Mouse (Mus musculus) layer of hippocampus, postnatal 36 days (tissue): ENCODE results near the gene Tas1r3. TPM values are rescaled to one million over a fixed set of nuclear protein-coding genes. Genes with fewer than 3 reads are reported as not detected.

Source experiments
- DNase-seq, 2 experiments: peaks; one replicate each; pipeline ENCODE4 v3.0.0; 2022
- total RNA-seq, 2 experiments: library from RNA; stranded (reverse); gene quantifications; 2 replicates each; pipeline ENCODE4 v1.2.3; 2021

Gene Tas1r3
- total RNA-seq, 2 experiments from 2014 or later = 0.15 to 0.48 TPM

DNA sequence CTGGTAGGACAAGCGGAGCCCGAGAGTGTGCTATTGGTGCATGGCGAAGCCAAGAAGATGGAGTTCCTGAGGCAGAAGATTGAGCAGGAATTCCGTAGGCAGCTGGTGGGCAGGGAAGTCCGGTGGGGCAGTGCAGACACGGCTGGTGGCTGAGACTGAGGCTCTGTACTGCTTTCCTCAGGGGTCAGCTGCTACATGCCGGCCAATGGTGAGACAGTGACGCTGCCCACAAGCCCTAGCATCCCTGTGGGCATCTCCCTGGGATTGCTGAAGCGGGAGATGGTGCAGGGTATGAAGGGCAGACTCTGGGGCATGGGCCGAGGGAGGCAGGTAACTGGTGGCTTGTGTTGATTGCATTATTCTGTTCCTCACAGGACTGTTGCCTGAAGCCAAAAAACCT, 24.5 kb upstream of the Tas1r3 start:
- no peak for DNase-seq

GRCm38 (mm10) chr4:155886330-155886729, 23.2 kb upstream of the Tas1r3 start:
- DNase-seq = no peak

DNA sequence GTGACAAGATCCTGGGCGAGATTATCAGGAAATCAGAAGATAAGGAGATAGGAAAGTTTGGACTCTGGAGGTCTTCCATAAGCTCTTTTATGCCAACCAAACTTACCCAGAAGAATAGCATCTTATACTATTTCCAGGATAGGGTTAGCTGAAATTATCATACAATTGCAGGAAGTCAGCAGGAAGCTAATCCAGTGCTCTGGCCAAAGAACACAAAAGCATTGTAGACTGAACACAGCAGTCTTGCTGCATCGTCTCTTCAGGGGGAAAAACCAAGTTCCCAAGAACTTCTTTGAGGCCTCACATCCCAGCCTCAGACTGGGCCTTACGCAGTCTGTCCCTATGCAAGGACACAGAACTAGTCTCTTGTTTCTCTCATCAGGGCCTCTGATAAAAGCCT, 20.4 kb upstream of the Tas1r3 start:
- no peak for DNase-seq

DNA sequence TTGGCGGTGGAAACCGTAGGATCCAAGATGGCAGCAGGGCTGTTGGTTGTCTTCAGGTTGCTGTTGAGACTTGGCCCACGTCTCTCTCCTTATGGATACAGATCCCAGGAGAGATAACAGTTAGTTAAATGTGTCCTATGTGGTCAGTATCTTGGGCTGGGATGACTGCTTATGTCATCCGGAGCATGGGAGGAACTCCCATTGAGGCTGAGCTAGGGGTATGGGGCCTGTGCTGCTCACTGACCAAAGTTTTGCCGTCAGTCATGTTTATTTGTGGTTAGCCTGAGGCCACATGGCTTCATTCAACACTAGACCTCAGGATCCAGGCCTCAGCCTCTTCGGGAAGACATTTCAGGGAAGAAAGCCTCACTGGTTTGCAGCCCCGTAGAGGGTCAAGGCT, 8.2 kb upstream of the Tas1r3 start:
- DNase-seq = no peak

- DNase-seq = peak; percentile 96 to 97
Observed at GRCm38 (mm10) chr4:155869317-155870033, 6.3 kb upstream of the Tas1r3 start, which contains the start of the genes Cptp and Ints11. Gene Cptp (minus strand): TSS chr4:155869440. Gene Ints11 (plus strand): TSS chr4:155869546.

DNA sequence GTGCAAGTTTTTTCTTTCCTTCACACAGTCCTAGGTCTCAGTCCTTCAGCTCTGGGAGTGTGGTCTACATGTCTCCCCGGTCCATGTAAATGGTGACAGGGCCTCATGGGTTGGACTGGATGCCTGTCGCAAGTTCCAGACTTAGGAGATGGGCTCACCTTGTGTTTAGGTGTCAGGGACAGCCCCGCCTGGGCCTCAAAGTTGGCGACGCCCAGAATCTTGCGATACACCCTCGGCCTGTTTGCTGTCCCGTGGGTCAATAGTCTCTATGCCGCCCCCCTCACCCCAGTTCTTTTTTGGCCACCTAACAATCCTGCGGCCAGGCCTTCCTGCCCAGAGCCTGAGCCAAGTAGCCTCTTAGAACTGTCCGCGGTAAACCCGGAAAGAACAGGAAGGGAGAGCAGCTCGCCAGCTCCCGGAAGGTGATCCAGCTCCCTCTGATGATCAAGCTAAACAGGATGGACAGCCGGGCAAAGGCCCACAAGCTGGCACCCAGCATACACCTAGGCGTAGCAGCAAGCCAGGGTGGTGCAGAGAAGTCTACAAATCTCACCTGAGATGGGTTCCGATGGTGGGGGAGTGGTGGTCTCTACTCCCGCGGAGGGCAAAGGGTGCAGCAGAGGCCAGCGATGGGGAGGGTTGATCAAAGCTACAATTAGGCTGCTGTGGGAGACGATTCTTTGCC, 5.6 kb upstream of the Tas1r3 start:
- no peak for DNase-seq

- no peak for DNase-seq
Observed at GRCm38 (mm10) chr4:155861787-155862186, 1.4 kb downstream of the Tas1r3 start.

GRCm38 (mm10) chr4:155859318-155859717, 3.8 kb downstream of the Tas1r3 start:
- no peak for DNase-seq

DNA sequence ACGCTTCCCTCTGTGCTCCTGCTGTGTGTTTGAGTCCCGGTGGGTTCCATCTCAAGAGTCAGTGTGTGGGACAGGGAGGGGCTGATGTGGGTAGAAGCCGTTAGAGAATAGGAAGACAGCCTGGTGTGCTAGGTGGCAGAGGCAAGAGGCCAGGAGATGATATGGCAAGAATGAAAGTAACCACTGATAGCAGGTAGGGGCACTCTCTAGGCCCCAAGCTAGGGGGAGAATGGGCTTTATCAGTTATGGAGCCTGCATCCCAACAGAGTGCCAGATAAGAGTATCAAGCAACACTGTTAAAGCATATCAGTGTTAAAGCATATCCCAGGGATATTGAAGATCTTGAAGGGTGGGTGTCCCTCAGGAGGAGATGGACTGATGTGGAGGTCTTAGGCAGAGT, 6.3 kb downstream of the Tas1r3 start:
- DNase-seq = no peak

- DNase-seq = no peak
Observed at GRCm38 (mm10) chr4:155856071-155856470, 7.1 kb downstream of the Tas1r3 start.

DNA sequence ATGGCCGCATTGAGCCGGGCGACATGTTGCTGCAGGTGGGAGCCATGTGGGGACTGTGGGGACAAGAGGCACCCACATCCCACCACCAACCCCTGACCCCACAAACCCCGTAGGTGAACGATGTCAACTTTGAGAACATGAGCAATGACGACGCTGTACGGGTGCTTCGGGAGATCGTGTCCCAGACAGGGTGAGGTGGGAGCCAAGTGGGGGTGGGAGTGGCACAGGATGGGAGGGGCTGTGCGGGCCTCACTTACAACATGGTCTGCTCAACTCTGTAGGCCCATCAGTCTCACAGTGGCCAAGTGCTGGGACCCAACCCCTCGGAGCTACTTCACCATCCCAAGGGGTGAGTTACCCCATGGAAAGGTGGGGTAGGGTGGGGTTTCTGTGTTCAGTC, 8.2 kb downstream of the Tas1r3 start:
- no peak for DNase-seq

- DNase-seq = no peak
Observed at GRCm38 (mm10) chr4:155853421-155853820, 9.7 kb downstream of the Tas1r3 start.

- no peak for DNase-seq
Observed at GRCm38 (mm10) chr4:155851951-155852411, 11.2 kb downstream of the Tas1r3 start.

- DNase-seq = no peak
Observed at GRCm38 (mm10) chr4:155851368-155851767, 11.8 kb downstream of the Tas1r3 start.

DNA sequence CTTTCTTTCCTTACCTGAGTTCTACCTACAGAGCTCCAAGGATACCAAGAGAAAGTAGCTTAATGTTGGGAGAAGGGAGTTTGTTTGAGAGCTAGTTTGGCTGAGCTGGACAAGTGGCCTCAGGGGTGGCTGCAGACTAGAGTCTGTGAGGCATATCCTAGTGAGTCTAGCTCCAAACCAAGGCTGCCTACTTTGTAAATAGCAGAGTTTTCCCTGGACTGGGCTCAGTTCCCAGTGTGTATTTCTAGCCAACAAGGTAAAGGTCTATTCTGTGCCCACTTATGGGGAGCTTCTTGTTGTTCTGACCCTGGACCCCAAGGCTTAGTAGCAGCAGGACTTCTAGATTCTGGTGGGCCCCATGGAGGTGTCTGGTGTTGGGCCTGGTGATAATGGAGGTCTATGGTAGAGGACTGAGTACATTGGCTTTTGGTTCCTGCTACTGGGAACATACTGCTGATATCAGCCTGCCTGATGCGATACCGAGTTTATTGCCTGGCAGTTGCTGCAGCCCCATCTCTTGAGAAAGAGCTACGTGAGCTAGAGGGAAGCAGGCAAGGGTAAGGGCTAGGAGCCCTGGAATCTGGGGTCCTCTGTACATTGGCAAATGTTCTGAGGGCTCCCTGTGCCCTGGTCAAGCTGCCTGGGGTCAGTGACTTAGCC, 13.2 kb downstream of the Tas1r3 start:
- no peak for DNase-seq

GRCm38 (mm10) chr4:155849391-155849790, 13.8 kb downstream of the Tas1r3 start:
- DNase-seq = no peak

DNA sequence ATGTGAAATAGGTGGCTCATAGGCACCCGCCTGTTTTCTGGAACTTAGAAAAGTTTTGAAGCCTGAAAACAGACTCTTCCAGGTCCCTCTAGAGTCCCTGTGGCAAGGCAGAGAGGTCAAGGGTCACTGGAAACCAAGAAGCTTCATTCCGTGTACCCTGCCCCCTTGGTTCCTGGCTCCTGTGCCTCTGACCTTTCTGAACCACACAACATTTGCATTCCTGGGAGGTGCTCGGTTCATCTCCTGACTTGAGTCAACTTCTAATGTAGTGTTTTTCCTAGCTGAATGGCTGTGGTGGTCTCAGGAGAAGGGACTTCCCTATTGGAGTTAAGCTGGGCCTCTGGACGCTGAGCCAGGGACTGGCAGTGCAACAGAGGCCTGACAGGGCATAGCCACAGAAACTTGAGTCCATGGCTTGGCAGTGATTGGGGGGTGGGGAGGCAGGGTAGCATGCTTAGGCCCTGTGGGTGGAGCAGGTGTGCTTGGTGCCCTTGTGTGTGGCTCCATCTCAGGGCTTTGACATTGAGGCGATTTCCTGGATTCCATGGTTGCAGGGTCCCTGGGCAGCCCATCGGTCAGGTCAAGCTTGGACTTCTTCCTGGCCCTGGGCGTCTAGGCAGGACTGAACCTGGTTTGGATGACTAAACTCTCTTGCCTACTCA, 14.6 kb downstream of the Tas1r3 start:
- no peak for DNase-seq

GRCm38 (mm10) chr4:155847591-155848352, 15.4 kb downstream of the Tas1r3 start:
- DNase-seq = peak in 1 of 2 experiments; percentile 35

DNA sequence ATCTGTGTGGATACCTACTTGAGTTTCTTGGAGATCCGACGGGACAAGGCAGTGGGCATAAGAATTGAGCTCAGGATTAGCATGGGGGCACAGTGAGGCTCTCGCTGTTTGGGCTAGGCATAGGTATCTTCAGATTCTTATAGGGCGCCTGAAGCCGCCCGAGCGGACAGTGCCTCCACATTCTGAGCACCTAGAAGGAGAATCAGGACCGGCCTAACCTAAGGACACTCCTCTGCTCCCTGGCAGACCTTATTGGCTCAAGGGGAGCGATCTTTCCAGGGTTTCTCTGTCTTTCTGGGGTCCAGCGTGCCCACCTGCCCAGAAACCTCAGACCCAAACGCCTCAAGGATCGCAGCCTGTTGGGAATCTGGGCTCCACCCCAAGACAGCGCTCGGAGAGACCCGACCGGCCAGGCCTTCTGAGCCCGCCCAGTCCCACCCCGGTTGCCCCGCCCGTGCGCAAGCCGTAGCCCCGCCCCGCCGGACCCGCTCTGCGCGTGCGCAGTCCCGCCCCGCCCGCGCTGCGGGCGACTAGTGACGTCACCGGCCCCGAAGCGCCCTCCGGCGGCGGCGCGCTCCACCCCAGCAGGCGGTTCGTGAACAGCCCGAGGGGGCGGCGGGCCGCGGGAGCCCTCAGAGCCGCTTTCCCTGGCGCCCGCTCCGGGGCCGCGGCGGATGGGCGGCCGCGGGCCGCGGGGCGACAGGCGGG, 16.1 kb downstream of the Tas1r3 start, which contains the start of gene Dvl1:
Gene Dvl1 (plus strand): TSS at position 532 of the 708 bp plus-strand sequence.
- DNase-seq = peak; percentile 96 to 97

GRCm38 (mm10) chr4:155843231-155843630, 19.9 kb downstream of the Tas1r3 start:
- no peak for DNase-seq

DNA sequence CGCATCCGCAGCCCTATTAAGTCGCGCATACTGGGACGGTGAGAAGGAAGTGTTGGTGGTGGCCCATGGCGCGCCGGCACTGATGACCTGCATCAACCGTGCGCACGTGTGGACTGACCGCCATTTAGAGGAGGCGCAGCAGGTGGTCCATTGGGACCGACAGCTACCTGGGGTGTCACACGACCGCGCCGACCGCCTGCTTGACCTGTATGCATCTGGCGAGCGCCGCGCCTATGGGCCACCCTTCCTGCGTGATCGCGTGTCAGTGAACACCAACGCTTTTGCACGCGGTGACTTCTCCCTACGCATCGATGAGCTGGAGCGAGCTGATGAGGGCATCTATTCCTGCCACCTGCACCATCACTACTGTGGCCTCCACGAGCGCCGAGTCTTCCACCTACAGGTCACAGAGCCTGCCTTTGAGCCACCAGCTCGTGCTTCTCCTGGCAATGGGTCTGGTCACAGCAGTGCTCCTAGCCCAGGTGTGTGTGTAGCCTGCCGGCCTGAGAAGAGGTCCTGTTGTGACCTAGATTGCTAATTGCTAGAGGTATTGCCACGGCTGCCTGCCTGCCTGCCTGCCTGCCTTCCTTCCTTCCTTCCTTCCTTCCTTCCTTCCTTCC, 21.4 kb downstream of the Tas1r3 start:
- DNase-seq = no peak
